In genomic region chr9:120843753-120844152, GRCm38 (mm10) we compare ENCODE assay signal across 25 mouse cellular contexts.
A peak's percentile ranks its signal among the peaks of the same experiment; 100 is the strongest.
DNase-seq lines count a peak whose midpoint lies in the region; ATAC-seq and TF ChIP-seq lines count a peak whose summit lies in the region.
"Had no signal": no experiment of that assay in that cellular context is flagged by ENCODE, and none has a peak within 500 bp of the region (broad histone marks: within the 10 kb centered on the region; RNA-seq: fewer than 3 reads in every experiment).

No protein-coding gene starts in this region.

- in situ Hi-C loops in Patski (cut with MboI; ENCODE audit: low pct_unique_long_range_greater_than_20kb): no loop called here

- no peak overlapping the region for H3K27ac ChIP-seq in forebrain, embryonic 11.5 days (ENCODE audit: low read depth, low read length)
- no peak overlapping the region for H3K27ac ChIP-seq in heart, adult 2 months
- H3K27ac ChIP-seq: embryonic facial prominence, embryonic 10.5 days; embryonic facial prominence, embryonic 13.5 days; forebrain, embryonic 10.5 days; hindbrain, embryonic 12.5 days; hindbrain, embryonic 15.5 days had no signal

- no peak for TF ChIP-seq POLR2A in heart, adult 2 months (IDR thresholded peaks at IDR 0.05; ENCODE audit: insufficient read depth, low read depth, low read length)

- TF ChIP-seq EP300 in heart, adult 2 months (IDR thresholded peaks at IDR 0.05; ENCODE audit: insufficient read depth, low read depth, low read length): no peak

- no peaks in the 10 kb centered on the region for H3K4me1 ChIP-seq in forebrain, embryonic 11.5 days (replicated peaks; ENCODE audit: control insufficient read depth, insufficient read depth, low read length)
- peaks cover 2% of the 10 kb centered on the region; the same call in 1 of the 2 replicates for H3K4me1 ChIP-seq in heart, adult 2 months (ENCODE audit: control insufficient read depth, insufficient read depth, low read length)
- H3K4me1 ChIP-seq: embryonic facial prominence, embryonic 10.5 days; embryonic facial prominence, embryonic 13.5 days; forebrain, embryonic 10.5 days; hindbrain, embryonic 12.5 days; hindbrain, embryonic 15.5 days had no signal

- intact Hi-C loops in heart, adult 2 months (cut with DNase I): no loop called here

- H3K27me3 ChIP-seq in C2C12 (ENCODE audit: control insufficient read depth, insufficient read depth, insufficient read length): no peaks in the 10 kb centered on the region
- no peaks in the 10 kb centered on the region for H3K27me3 ChIP-seq in Patski
- no peaks in the 10 kb centered on the region for H3K27me3 ChIP-seq in forebrain, embryonic 11.5 days (ENCODE audit: control insufficient read depth, insufficient read depth, low read length)
- no peaks in the 10 kb centered on the region for H3K27me3 ChIP-seq in heart, adult 2 months (ENCODE audit: control insufficient read depth, insufficient read depth, low read length)
- H3K27me3 ChIP-seq: embryonic facial prominence, embryonic 13.5 days; hindbrain, embryonic 12.5 days; hindbrain, embryonic 15.5 days had no signal

- no peak overlapping the region for H3ac ChIP-seq in C2C12 (ENCODE audit: control insufficient read depth, insufficient read length, low read depth)

- CTCF ChIA-PET in Patski (lab: Charles Lee): interaction anchor here (1.5 kb wide), 1 partner anchor 14 kb away, joined by 3 read pairs; no protein-coding TSS in a partner anchor

- no peaks in the 10 kb centered on the region for H3K9me3 ChIP-seq in forebrain, embryonic 11.5 days (ENCODE audit: control insufficient read depth, low read length)
- H3K9me3 ChIP-seq: embryonic facial prominence, embryonic 10.5 days; embryonic facial prominence, embryonic 13.5 days; forebrain, embryonic 10.5 days; hindbrain, embryonic 12.5 days; hindbrain, embryonic 15.5 days had no signal

- H3K9ac ChIP-seq in forebrain, embryonic 11.5 days (ENCODE audit: low read length): no peak overlapping the region
- no peak overlapping the region for H3K9ac ChIP-seq in heart, adult 2 months (ENCODE audit: low read depth, low read length)
- H3K9ac ChIP-seq: embryonic facial prominence, embryonic 13.5 days; forebrain, postnatal 0 days; hindbrain, embryonic 12.5 days; hindbrain, embryonic 15.5 days had no signal

- ATAC-seq in Patski: peak; percentile 91
- ATAC-seq in forebrain, embryonic 11.5 days (replicated peaks; ENCODE audit: low FRiP score): no peak
- ATAC-seq: activated CD4-positive, CD25-positive, alpha-beta regulatory T cell, adult 4 months; forebrain, embryonic 14.5 days; forebrain, postnatal 0 days; intestine, postnatal 0 days had no signal

- WGBS in forebrain, embryonic 11.5 days: 80% methylated on average over 8 of the region's 8 CpGs
- WGBS in heart, adult 2 months: 76% methylated on average over 8 of the region's 8 CpGs

- no peaks in the 10 kb centered on the region for H3K79me2 ChIP-seq in C2C12 (ENCODE audit: control insufficient read depth, insufficient read depth)
- H3K79me2 ChIP-seq in heart, adult 2 months (replicated peaks; ENCODE audit: control insufficient read depth, insufficient read depth, low read length): no peaks in the 10 kb centered on the region

- no peak overlapping the region for H3K4me3 ChIP-seq in C2C12 (ENCODE audit: insufficient read depth, poor library complexity, severe bottlenecking)
- no peak overlapping the region for H3K4me3 ChIP-seq in forebrain, embryonic 11.5 days (ENCODE audit: low read depth, low read length)
- no peak overlapping the region for H3K4me3 ChIP-seq in heart, adult 2 months
- H3K4me3 ChIP-seq: embryonic facial prominence, embryonic 10.5 days; embryonic facial prominence, embryonic 13.5 days; erythroblast, embryonic 14.5 days; forebrain, embryonic 10.5 days; hindbrain, embryonic 12.5 days; hindbrain, embryonic 15.5 days had no signal

- DNase-seq in 3T3-L1 (ENCODE audit: low read depth, low spot score): peak; percentile 88
- DNase-seq in Patski (ENCODE audit: low read depth, low spot score): no peak
- no peak for DNase-seq in forebrain, embryonic 11.5 days (ENCODE audit: low spot score)
- no peak for DNase-seq in heart, adult 2 months
- DNase-seq in yolk sac, embryonic 10.5 days (ENCODE audit: low spot score): no peak
- DNase-seq: adrenal gland, adult 8-10 months; adrenal gland, postnatal 25 days; cerebellum, adult 11-12 months; cerebellum, adult 8-10 months; cerebellum, postnatal 10 days; cerebellum, postnatal 36 days; embryo, embryonic 11 days; forebrain, postnatal 0 days; gastrocnemius, postnatal 25 days had no signal

- no peak for TF ChIP-seq CTCF in C2C12 (IDR thresholded peaks at IDR 0.05; ENCODE audit: control insufficient read depth, insufficient read depth, insufficient read length)
- TF ChIP-seq CTCF in Patski (IDR thresholded peaks at IDR 0.05): no peak
- no peak for TF ChIP-seq CTCF in heart, adult 2 months (IDR thresholded peaks at IDR 0.05)

- H3K79me3 ChIP-seq in C2C12 (ENCODE audit: low read depth): no peaks in the 10 kb centered on the region

- H3K36me3 ChIP-seq in C2C12 (ENCODE audit: control insufficient read depth, insufficient read depth): no peaks in the 10 kb centered on the region
- no peaks in the 10 kb centered on the region for H3K36me3 ChIP-seq in forebrain, embryonic 11.5 days (ENCODE audit: control insufficient read depth, insufficient read depth, low read length)
- no peaks in the 10 kb centered on the region for H3K36me3 ChIP-seq in heart, adult 2 months (ENCODE audit: control insufficient read depth, insufficient read depth, low read length)
- H3K36me3 ChIP-seq: embryonic facial prominence, embryonic 10.5 days; embryonic facial prominence, embryonic 13.5 days; forebrain, embryonic 10.5 days; hindbrain, embryonic 12.5 days; hindbrain, embryonic 15.5 days had no signal

- H3K4me2 ChIP-seq in forebrain, embryonic 11.5 days (ENCODE audit: low read depth, low read length, severe bottlenecking): no peak overlapping the region
- H3K4me2 ChIP-seq: embryonic facial prominence, embryonic 13.5 days; heart, embryonic 11.5 days; hindbrain, embryonic 12.5 days; hindbrain, embryonic 15.5 days had no signal

- POLR2A ChIA-PET in Patski (lab: Charles Lee): interaction anchor here (0.8 kb wide), 1 partner anchor 32 kb away, joined by 3 read pairs; no protein-coding TSS in a partner anchor

TF ChIP-seq in C2C12, 6 proteins besides CTCF, POLR2A, EP300 and RAD21:
- TF ChIP-seq MAX (IDR thresholded peaks at IDR 0.05) (peak; percentile 38), MYOD1 (IDR thresholded peaks at IDR 0.05; ENCODE audit: control insufficient read depth, insufficient read length, low read depth) (peak; percentile 35), CEBPB (IDR thresholded peaks at IDR 0.05; ENCODE audit: low read depth) (peak; percentile 90), FOSL1 (IDR thresholded peaks at IDR 0.05; ENCODE audit: insufficient read depth, low read length, poor library complexity, severe bottlenecking) (no peak)
